Mouse (Mus musculus) liver, embryonic 14.5 days (tissue): ENCODE results near the gene Rpl37a. TPM values are rescaled to one million over a fixed set of nuclear protein-coding genes. Genes with fewer than 3 reads are reported as not detected.
A peak's percentile ranks its signal among the peaks of the same experiment; 100 is the strongest.

ENCODE experiments used
- ATAC-seq: fragments of 200-750 bp; cut with Nextera tagmentation; 2 replicates; pipeline ENCODE4 v1.8.0; 2017; ENCODE audit warnings: moderate number of reproducible peaks, mild to moderate bottlenecking, moderate library complexity; ENCODE audit not compliant: insufficient read depth
- DNase-seq, 3 experiments: peaks; one replicate each; pipeline ENCODE4 v3.0.0-alpha.2; 2012 to 2013; ENCODE audit warnings: low read depth in 3 of 3, low spot score in 3 of 3
- H3K27ac ChIP-seq: fragments of 300-500 bp; sonication (generic); 2 replicates; pipeline ENCODE4 v1.5.1; 2014; ENCODE audit warnings: moderate library complexity, mild to moderate bottlenecking, control low read depth, inconsistent platforms
- H3K27me3 ChIP-seq: fragments of 300-500 bp; sonication (generic); 2 replicates; pipeline ENCODE4 v1.6.1; 2014; ENCODE audit warnings: mild to moderate bottlenecking, low read length, moderate library complexity; ENCODE audit not compliant: control insufficient read depth, insufficient read depth
- H3K36me3 ChIP-seq: fragments of 300-500 bp; sonication (generic); replicated peaks from 2 replicates; pipeline ENCODE4 v1.6.1; 2014; ENCODE audit warnings: low read depth; ENCODE audit not compliant: control insufficient read depth, insufficient read depth
- H3K4me1 ChIP-seq, 2 experiments: fragments of 200-500 bp in 1 of 2; fragments of 300-500 bp in 1 of 2; sonication (generic) in 1 of 2; replicated peaks; 2 replicates each; pipeline ENCODE4 v1.6.1; 2012 to 2014; ENCODE audit warnings: antibody characterized with exemption in 1 of 2, inconsistent platforms in 1 of 2, low read length in 1 of 2; ENCODE audit not compliant: control insufficient read depth in 2 of 2, insufficient read depth in 2 of 2
- H3K4me2 ChIP-seq: fragments of 300-500 bp; sonication (generic); 2 replicates; pipeline ENCODE4 v1.6.1; 2014; ENCODE audit warnings: low read depth, mild to moderate bottlenecking, control low read depth, moderate library complexity
- H3K4me3 ChIP-seq, 2 experiments: fragments of 200-500 bp in 1 of 2; fragments of 300-500 bp in 1 of 2; sonication (generic) in 1 of 2; 2 replicates each; pipeline ENCODE4 v1.5.1; 2012 to 2014; ENCODE audit warnings: low read depth in 2 of 2, low read length in 2 of 2, mild to moderate bottlenecking in 2 of 2, control low read depth in 1 of 2, inconsistent platforms in 1 of 2, moderate library complexity in 1 of 2; ENCODE audit not compliant: insufficient read depth in 1 of 2
- H3K9ac ChIP-seq: fragments of 300-500 bp; sonication (generic); replicated peaks from 2 replicates; pipeline ENCODE4 v1.6.1; 2014; ENCODE audit warnings: mild to moderate bottlenecking, control low read depth, moderate library complexity
- H3K9me3 ChIP-seq: fragments of 300-500 bp; sonication (generic); 2 replicates; pipeline ENCODE4 v1.6.1; 2016; ENCODE audit warnings: low read length, mixed read lengths; ENCODE audit not compliant: control insufficient read depth
- CTCF ChIP-seq: IDR thresholded peaks from 2 replicates; pipeline ENCODE4 v1.5.1; 2016; ENCODE audit warnings: antibody characterized with exemption, low read depth, control low read depth
- EP300 ChIP-seq: IDR thresholded peaks from 2 replicates; pipeline ENCODE4 v1.6.1; 2016; ENCODE audit warnings: antibody characterized with exemption, low read depth
- WGBS: fragments of 180-500 bp; shearing (Covaris S2); extraction: QIAGEN DNeasy Blood & Tissue Kit; methylation state at CpG from one replicate; pipeline ENCODE4 v1.1.7; 2014; ENCODE audit not compliant: insufficient replicate concordance; 5-methylcytosine and 5-hydroxymethylcytosine counted together
- polyA plus RNA-seq, 2 experiments: library from polyadenylated mRNA; depleted of rRNA in 1 of 2; stranded (reverse) in 1 of 2; unstranded in 1 of 2; fragments of >200 nt; fragmentation: Nextera tagmentation in 1 of 2; extraction: Ambion mirVana in 1 of 2; gene quantifications; 2 replicates each; pipeline versions ENCODE4 v1.2.1 to v1.2.3; 2012 to 2014

Rpl37a gene
- polyA plus RNA-seq, 2 experiments = 957 to 1,233 TPM

DNA sequence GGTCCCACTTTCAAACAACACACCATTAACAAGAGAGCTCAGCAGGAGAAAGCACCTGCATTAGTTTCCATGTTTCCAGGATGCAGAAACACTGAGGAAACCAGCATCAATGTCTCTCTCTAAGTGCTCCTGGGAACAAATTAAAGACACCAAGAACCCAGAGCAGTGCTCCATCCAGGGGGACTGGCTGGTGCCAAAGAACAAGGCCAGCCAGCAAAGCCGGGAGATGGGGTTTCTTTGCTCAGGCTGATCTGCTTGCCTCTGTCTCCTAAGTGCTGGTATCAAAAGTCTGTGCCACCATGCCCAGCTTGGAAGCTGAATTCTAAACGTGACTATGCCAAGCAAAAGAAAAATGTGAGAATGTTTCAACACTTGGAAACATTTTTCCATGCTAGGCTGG, 5.3 kb downstream of the Rpl37a start:
- Histone ChIP-seq H3K4me2 (no peak overlapping the region), H3K4me1 (peaks cover 7 to 11% of the 10 kb centered on the region in 2 experiments), H3K9me3 (no peaks in the 10 kb centered on the region), H3K27me3 (no peaks in the 10 kb centered on the region), H3K9ac (no peak overlapping the region), H3K36me3 (peaks cover 28% of the 10 kb centered on the region), H3K27ac (peak overlapping the region; percentile 8; the same call in 1 of the 2 replicates), H3K4me3 (no peak overlapping the region)
- no peak for DNase-seq
- no peak for ATAC-seq
- TF ChIP-seq EP300 = no peak
- WGBS = 45% methylated on average over 2 of the region's 2 CpGs

GRCm38 (mm10) chr1:72716926-72717325, 5.8 kb downstream of the Rpl37a start:
- 3% methylated on average over 5 of the region's 5 CpGs for WGBS
- peaks cover 28% of the 10 kb centered on the region for H3K36me3 ChIP-seq
- H3K4me2 ChIP-seq = no peak overlapping the region
- H3K4me3 ChIP-seq = no peak overlapping the region
- H3K4me1 ChIP-seq = peaks cover 7 to 11% of the 10 kb centered on the region in 2 experiments
- DNase-seq = peak; percentile 54 to 61 (median 57)
- no peak for ATAC-seq
- H3K9me3 ChIP-seq = no peaks in the 10 kb centered on the region
- H3K27ac ChIP-seq = no peak overlapping the region
- no peak overlapping the region for H3K9ac ChIP-seq
- no peaks in the 10 kb centered on the region for H3K27me3 ChIP-seq
- TF ChIP-seq EP300 = no peak
- peak; percentile 90 for TF ChIP-seq CTCF

DNA sequence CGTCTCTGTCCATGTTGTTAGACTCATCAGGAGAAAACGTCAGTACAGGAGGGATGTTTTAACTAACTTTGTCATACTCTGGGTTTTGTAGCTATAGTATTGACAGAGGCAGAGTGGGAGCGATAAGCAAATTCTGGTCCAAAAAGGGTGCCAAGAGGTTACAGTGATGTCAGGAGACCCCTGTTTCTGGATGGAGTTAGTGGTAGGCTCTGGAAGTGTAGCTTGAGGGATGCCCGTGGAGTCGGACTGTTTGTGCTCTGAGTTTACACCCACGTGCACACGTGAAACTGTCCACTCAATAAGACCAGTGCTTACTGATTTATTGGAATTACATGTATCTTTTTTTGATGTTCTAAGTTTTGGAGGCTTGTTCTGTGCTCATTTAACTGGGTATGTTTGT, 6.5 kb downstream of the Rpl37a start:
- Histone ChIP-seq H3K9ac (no peak overlapping the region), H3K4me2 (no peak overlapping the region), H3K4me3 (no peak overlapping the region), H3K9me3 (no peaks in the 10 kb centered on the region), H3K27me3 (no peaks in the 10 kb centered on the region), H3K27ac (no peak overlapping the region), H3K4me1 (peaks cover 7 to 9% of the 10 kb centered on the region in 2 experiments), H3K36me3 (peaks cover 27% of the 10 kb centered on the region)
- 78% methylated on average over 7 of the region's 7 CpGs for WGBS
- no peak for ATAC-seq
- DNase-seq = no peak
- no peak for TF ChIP-seq EP300
- TF ChIP-seq CTCF = no peak

- Histone ChIP-seq H3K9ac (no peak overlapping the region), H3K27ac (no peak overlapping the region), H3K9me3 (no peaks in the 10 kb centered on the region), H3K4me2 (no peak overlapping the region), H3K4me1 (no peaks in the 10 kb centered on the region), H3K4me3 (no peak overlapping the region), H3K27me3 (no peaks in the 10 kb centered on the region), H3K36me3 (peaks cover 16% of the 10 kb centered on the region)
- DNase-seq = peak; percentile 45 to 58 (median 55)
- 25% methylated on average over 5 of the region's 5 CpGs for WGBS
- TF ChIP-seq CTCF (peak; percentile 88), EP300 (no peak)
- ATAC-seq = peak; percentile 58
Measured at GRCm38 (mm10) chr1:72718846-72719245, 7.8 kb downstream of the Rpl37a start.

DNA sequence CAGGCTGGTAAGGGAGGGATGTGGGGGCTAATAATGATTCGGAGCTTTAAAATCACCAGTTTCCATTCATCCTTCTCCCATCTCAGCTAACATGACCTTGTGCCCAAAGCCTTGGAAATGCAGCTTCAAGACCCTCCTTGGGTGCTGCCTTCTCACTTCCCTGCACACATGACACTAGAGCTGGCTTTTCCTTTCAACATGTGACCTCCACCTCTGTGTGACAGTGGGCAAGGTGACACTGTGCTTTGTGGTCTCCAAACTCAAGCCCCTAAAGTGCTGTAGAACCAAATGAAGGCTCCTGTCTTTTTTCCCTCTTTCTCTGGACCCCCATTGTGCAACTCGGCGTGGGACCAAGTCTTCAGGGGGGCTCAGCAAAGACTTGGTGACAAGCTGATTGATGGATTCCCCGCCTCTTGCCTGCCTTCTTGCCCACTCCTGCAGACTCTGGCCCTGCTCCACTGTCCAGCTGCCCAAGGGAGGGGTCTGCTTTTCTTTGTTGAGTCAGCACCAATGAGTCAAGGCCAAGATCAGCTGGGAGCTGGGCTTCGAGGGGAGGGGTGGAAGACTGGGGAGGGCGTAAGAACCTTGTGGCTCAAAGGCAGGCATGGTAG, 9.1 kb downstream of the Rpl37a start:
- Histone ChIP-seq H3K4me3 (no peak overlapping the region), H3K9me3 (no peaks in the 10 kb centered on the region), H3K4me2 (no peak overlapping the region), H3K4me1 (no peaks in the 10 kb centered on the region), H3K27ac (no peak overlapping the region), H3K9ac (no peak overlapping the region), H3K36me3 (peaks cover 2% of the 10 kb centered on the region), H3K27me3 (no peaks in the 10 kb centered on the region)
- TF ChIP-seq EP300 = no peak
- TF ChIP-seq CTCF = no peak
- ATAC-seq (no peak), DNase-seq (no peak)
- WGBS = 78% methylated on average over 6 of the region's 6 CpGs
